Mouse (Mus musculus): Measurements from ENCODE around the gene Gm11985. TPM values are rescaled to one million over a fixed set of nuclear protein-coding genes. Genes with fewer than 3 reads are reported as not detected.
A peak's percentile ranks its signal among the peaks of the same experiment; 100 is the strongest.

Gene Gm11985
- polyA plus RNA-seq, 1 experiment from 2014 or later: not detected

DNA sequence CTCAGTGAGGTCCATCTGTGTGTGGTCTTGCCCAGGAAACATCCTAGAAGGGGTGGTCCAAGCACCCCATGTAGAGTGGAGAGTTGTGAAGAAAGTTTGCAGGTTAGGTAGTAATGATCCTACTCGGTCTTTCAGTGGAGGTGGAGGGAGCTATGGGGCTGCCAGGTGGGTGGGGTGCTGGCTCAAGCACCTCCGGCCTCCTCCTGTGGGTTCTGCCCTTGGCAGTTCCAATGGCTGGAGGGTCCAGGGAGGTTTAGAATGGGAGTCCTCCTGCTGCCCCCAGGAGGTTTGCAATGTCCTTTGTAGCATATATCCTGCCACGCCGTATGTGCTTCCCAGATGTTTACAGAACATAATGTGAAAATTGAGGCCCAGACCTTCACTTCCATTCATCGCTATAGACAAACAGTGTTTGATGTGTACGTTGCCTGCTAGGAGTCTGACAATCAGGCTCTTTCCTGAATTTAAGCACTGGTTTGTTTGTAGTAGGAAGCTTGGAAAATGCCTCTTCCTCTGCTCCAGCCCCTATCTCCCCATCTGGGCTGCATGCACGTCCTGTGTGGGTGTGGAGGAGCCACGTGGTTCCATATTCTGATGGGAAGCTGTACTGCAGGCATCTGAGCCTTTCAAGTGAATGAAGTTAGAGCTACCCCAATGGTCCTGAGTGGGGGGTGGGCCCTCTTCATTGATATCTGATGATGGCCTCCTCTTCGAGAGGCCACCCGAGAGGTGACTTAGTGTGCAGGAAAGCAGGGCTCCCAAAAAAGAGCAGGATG lies 10.3 kb upstream of the Gm11985 start:
- Histone ChIP-seq H3K27me3 (peaks cover 5% of the 10 kb centered on the region; the same call in 1 of the 2 replicates), H3K4me2 (replicated peaks) (no peak overlapping the region), H3K4me1 (replicated peaks) (peaks cover 11% of the 10 kb centered on the region), H3K9ac (replicated peaks) (no peak overlapping the region), H3K27ac (no peak overlapping the region), H3K36me3 (no peaks in the 10 kb centered on the region), H3K9me3 (no peaks in the 10 kb centered on the region), H3K4me3 (replicated peaks) (no peak overlapping the region)
- ATAC-seq: no peak; the same call in 1 of the 2 replicates
- WGBS: 83% methylated on average over 10 of the region's 10 CpGs

DNA sequence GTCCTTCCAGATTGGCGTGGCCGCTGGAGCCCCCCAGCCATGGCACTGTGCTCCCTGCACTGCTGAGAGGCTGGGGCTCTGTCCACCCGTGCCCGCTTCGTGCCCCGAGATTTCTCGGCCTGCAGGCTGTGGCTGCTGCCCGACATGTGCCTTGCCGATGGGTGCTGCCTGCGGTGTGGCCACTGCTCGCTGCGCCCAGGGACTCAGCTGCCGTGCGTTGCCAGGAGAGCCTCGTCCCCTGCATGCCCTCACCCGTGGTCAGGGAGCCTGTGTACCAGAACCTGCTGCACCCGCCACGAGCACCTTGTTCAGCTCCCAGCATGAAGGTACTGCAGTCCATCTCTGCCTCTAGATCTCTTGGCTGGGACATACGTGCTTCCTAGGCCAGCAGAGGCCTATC lies 9.6 kb upstream of the Gm11985 start:
- no peak overlapping the region for H3K4me2 ChIP-seq (replicated peaks)

DNA sequence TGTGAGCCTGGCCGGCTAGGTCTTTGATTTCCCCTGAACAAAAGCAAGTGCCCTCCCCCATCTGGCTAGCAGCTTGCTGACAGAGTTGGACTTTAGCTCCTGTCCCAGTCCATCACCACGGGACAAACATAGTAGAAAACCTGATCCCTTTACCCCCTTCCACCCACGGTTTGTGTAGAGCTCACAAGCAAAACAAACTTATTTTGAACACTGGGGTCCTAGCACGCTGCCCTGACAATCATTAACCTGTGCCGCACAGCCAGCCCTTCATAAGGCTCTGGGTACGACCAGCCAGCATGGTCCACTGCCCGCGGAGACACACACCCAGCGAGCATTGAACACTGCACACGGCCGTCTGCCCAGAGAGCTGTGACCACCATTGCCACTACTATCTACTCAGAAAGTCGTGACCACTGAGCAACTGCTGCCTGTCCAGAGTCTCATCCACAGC lies 9.1 kb upstream of the Gm11985 start, which contains the start of gene Igfbp1:
Igfbp1 (plus strand) TSS at position 292 of the 451 bp plus-strand sequence.
- no peak within 1 kb of the TSS for H3K9ac ChIP-seq (replicated peaks)

More for the DNA sequence above, 9.6 kb upstream of the Gm11985 start:
- peak; percentile 18; the same call in 1 of the 2 replicates for ATAC-seq
- WGBS: 87% methylated on average over 19 of the region's 19 CpGs
- peaks cover 5% of the 10 kb centered on the region; the same call in 1 of the 2 replicates for H3K27me3 ChIP-seq
- no peak overlapping the region for H3K4me3 ChIP-seq (replicated peaks)
- no peak overlapping the region for H3K27ac ChIP-seq
- no peak overlapping the region for H3K9ac ChIP-seq (replicated peaks)
- H3K4me1 ChIP-seq (replicated peaks): peaks cover 11% of the 10 kb centered on the region
- no peaks in the 10 kb centered on the region for H3K36me3 ChIP-seq
- H3K9me3 ChIP-seq: no peaks in the 10 kb centered on the region

DNA sequence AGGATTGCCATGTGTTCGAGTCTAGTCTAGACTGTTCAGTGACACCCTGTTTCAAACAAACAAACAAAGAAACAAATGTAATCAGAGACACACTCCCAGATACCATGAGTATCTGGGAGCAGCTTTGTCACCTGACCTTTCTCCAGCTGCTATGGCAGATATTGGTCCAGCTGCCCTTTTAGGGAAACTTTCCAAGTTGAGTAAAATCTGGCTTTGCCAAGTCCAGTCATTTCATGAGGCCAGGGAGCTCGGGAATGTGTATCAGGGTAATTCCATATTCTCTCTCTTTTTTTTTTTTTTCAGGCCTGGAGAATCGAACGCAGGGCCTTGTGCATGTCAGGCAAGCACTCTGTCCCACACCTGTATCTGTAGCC lies 6.9 kb upstream of the Gm11985 start:
- H3K4me3 ChIP-seq (replicated peaks): no peak overlapping the region
- ATAC-seq: no peak
- 85% methylated on average over 4 of the region's 4 CpGs for WGBS
- no peaks in the 10 kb centered on the region for H3K9me3 ChIP-seq
- H3K4me1 ChIP-seq (replicated peaks): peaks cover 14% of the 10 kb centered on the region
- H3K27me3 ChIP-seq: peaks cover 5% of the 10 kb centered on the region; the same call in 1 of the 2 replicates
- no peaks in the 10 kb centered on the region for H3K36me3 ChIP-seq
- H3K27ac ChIP-seq: no peak overlapping the region
- H3K9ac ChIP-seq (replicated peaks): no peak overlapping the region
- no peak overlapping the region for H3K4me2 ChIP-seq (replicated peaks)

More for the DNA sequence above, 9.1 kb upstream of the Gm11985 start, which contains the start of gene Igfbp1:
- Histone ChIP-seq H3K9me3 (no peaks in the 10 kb centered on the region), H3K27ac (no peak within 1 kb of the TSS), H3K4me3 (replicated peaks) (no peak within 1 kb of the TSS), H3K27me3 (peaks cover 5% of the 10 kb centered on the region; the same call in 1 of the 2 replicates), H3K4me1 (replicated peaks) (peaks cover 11% of the 10 kb centered on the region), H3K4me2 (replicated peaks) (no peak within 1 kb of the TSS), H3K36me3 (no peaks in the 10 kb centered on the region)
- WGBS: 14% methylated on average over 12 of the region's 12 CpGs
- ATAC-seq: peak; percentile 28; the same call in 1 of the 2 replicates

- H3K9me3 ChIP-seq: no peaks in the 10 kb centered on the region
- H3K4me1 ChIP-seq (replicated peaks): peaks cover 14% of the 10 kb centered on the region
- no peaks in the 10 kb centered on the region for H3K36me3 ChIP-seq
- no peak overlapping the region for H3K27ac ChIP-seq
- H3K4me3 ChIP-seq (replicated peaks): no peak overlapping the region
- peaks cover 5% of the 10 kb centered on the region; the same call in 1 of the 2 replicates for H3K27me3 ChIP-seq
- H3K9ac ChIP-seq (replicated peaks): no peak overlapping the region
- WGBS: 97% methylated on average over 10 of the region's 10 CpGs
- no peak overlapping the region for H3K4me2 ChIP-seq (replicated peaks)
- ATAC-seq: no peak
Measured at GRCm38 (mm10) chr11:7194432-7195311, 6.3 kb upstream of the Gm11985 start.

DNA sequence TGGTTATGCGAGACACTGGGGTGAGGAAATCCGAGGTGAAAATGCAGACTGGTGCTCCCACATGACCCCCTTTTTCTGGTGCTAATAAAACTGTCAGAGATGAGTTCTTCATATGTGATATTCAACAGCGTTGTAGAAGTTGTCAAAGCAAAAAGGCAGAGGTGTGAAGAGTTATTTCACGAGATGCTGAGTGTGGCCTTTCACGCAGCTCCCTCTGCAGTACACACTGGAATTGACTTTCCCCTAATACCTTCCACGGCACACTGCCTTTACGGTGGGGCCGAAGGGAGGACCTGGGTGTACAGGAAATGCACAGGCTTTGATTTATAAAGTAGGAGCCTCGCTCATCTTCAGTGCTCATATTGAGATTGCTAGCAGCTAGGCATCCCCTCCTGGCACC lies 4.8 kb upstream of the Gm11985 start:
- Histone ChIP-seq H3K27ac (no peak overlapping the region), H3K4me2 (replicated peaks) (no peak overlapping the region), H3K4me1 (replicated peaks) (peaks cover 14% of the 10 kb centered on the region), H3K9me3 (no peaks in the 10 kb centered on the region), H3K27me3 (peaks cover 4% of the 10 kb centered on the region; the same call in 1 of the 2 replicates), H3K36me3 (no peaks in the 10 kb centered on the region), H3K4me3 (replicated peaks) (no peak overlapping the region), H3K9ac (replicated peaks) (no peak overlapping the region)
- 78% methylated on average over 9 of the region's 9 CpGs for WGBS
- no peak for ATAC-seq

GRCm38 (mm10) chr11:7192710-7193109 lies 4.3 kb upstream of the Gm11985 start:
- no peak for ATAC-seq

DNA sequence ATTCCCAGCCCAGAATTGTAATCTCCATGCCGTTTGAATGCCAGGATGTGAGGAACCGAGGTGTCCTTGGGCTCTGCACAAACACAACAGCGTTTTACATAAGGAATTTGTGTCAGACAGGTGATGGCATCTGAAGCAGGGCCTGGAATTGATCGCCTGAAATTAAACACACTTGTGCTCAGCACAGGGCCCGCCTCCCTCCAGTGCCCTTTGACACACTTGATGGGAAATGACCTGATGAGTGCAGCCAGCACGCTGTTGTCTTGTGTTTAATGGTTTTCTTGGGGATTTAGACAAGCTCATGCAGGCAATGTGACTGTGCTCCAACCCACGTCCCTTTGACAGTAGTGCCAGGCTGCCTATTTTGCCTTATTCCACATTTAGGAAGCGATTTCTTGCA lies 897 bp downstream of the Gm11985 start:
- H3K4me2 ChIP-seq (replicated peaks): no peak overlapping the region
- H3K4me3 ChIP-seq (replicated peaks): no peak overlapping the region
- H3K9me3 ChIP-seq: no peaks in the 10 kb centered on the region
- H3K27me3 ChIP-seq: no peaks in the 10 kb centered on the region
- H3K27ac ChIP-seq: no peak overlapping the region
- 58% methylated on average over 8 of the region's 8 CpGs for WGBS
- H3K36me3 ChIP-seq: no peaks in the 10 kb centered on the region
- ATAC-seq: no peak
- H3K9ac ChIP-seq (replicated peaks): no peak overlapping the region
- peaks cover 8% of the 10 kb centered on the region for H3K4me1 ChIP-seq (replicated peaks)

More at GRCm38 (mm10) chr11:7192710-7193109, 4.3 kb upstream of the Gm11985 start:
- H3K4me2 ChIP-seq (replicated peaks): no peak overlapping the region
- no peak overlapping the region for H3K4me3 ChIP-seq (replicated peaks)
- H3K27me3 ChIP-seq: no peaks in the 10 kb centered on the region
- WGBS: 73% methylated on average over 6 of the region's 6 CpGs
- H3K36me3 ChIP-seq: no peaks in the 10 kb centered on the region
- H3K9ac ChIP-seq (replicated peaks): no peak overlapping the region
- peaks cover 12% of the 10 kb centered on the region for H3K4me1 ChIP-seq (replicated peaks)
- H3K27ac ChIP-seq: no peak overlapping the region
- H3K9me3 ChIP-seq: no peaks in the 10 kb centered on the region

DNA sequence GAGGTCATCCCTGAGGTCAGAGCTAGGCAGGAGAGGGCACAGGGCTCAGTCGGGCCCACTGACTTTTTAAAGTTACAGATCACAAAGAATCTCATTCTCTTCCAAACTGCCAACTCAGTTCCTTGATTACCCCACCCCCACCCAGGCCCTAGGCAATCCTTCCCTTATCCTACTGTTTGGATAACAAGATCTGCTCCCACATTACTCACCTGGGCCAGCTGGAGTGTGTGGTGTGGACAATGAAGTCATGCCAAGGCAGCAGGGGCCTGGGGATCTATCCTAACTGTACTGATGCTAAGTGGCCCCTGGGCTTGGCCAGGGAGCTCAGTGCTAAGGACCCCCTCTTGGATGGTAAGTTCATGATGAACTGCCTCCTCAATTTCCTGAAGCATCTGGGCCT lies 3.9 kb downstream of the Gm11985 start:
- Histone ChIP-seq H3K4me3 (replicated peaks) (no peak overlapping the region), H3K27me3 (no peaks in the 10 kb centered on the region), H3K9me3 (no peaks in the 10 kb centered on the region), H3K4me2 (replicated peaks) (no peak overlapping the region), H3K36me3 (no peaks in the 10 kb centered on the region), H3K27ac (no peak overlapping the region), H3K4me1 (replicated peaks) (peaks cover 14% of the 10 kb centered on the region), H3K9ac (replicated peaks) (no peak overlapping the region)
- WGBS: 38% methylated on average over 1 of the region's 1 CpGs
- no peak for ATAC-seq

DNA sequence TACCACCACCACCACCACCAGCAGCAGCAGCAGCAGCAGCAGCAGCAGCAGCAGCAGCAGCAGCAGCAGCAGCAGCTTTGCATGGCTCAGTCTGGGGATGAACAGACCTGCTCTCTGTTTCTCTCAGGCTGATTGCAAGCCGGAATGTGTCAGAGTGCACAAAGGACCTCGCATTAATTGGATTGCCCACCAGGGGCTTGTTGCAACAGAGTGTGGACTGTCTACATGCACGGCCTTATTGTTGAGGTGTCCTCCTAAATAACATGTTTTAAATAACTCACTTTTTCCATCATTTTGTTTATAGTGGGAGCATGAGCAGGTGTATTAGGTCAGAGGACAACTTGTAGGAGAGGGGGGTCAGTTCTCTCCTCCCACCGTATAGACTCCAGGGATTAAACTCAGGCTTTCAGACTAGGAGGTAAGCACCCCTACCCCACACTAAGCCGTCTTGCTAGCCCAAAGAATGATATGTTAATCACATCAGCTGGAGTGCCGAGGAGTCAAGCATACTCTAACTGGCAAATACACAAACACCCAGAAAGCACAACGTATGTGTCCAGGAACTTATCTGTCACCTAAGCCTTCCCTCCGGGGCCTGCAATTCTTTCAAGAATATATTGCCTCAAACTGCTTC lies 5.8 kb downstream of the Gm11985 start:
- ATAC-seq: peak; percentile 82
- Histone ChIP-seq H3K27me3 (no peaks in the 10 kb centered on the region), H3K27ac (no peak overlapping the region)

GRCm38 (mm10) chr11:7179276-7179675 lies 9.1 kb downstream of the Gm11985 start:
- H3K4me3 ChIP-seq (replicated peaks): no peak overlapping the region
- H3K36me3 ChIP-seq: no peaks in the 10 kb centered on the region
- no peak overlapping the region for H3K27ac ChIP-seq
- H3K9ac ChIP-seq (replicated peaks): no peak overlapping the region
- no peaks in the 10 kb centered on the region for H3K9me3 ChIP-seq
- 91% methylated on average over 2 of the region's 2 CpGs for WGBS
- H3K4me2 ChIP-seq (replicated peaks): no peak overlapping the region
- no peaks in the 10 kb centered on the region for H3K27me3 ChIP-seq
- peaks cover 14% of the 10 kb centered on the region for H3K4me1 ChIP-seq (replicated peaks)
- ATAC-seq: no peak

More for the DNA sequence above, 5.8 kb downstream of the Gm11985 start:
- no peak overlapping the region for H3K4me3 ChIP-seq (replicated peaks)
- WGBS: 9% methylated on average over 8 of the region's 8 CpGs
- H3K4me2 ChIP-seq (replicated peaks): no peak overlapping the region
- H3K4me1 ChIP-seq (replicated peaks): peaks cover 14% of the 10 kb centered on the region
- H3K9ac ChIP-seq (replicated peaks): no peak overlapping the region
- H3K9me3 ChIP-seq: no peaks in the 10 kb centered on the region
- no peaks in the 10 kb centered on the region for H3K36me3 ChIP-seq

Data from midbrain, embryonic 13.5 days (tissue).